Mouse (Mus musculus) retina, adult 2 months (tissue): ENCODE results near the gene Slc6a3.
A peak's percentile ranks its signal among the peaks of the same experiment; 100 is the strongest.

Experiments used
- DNase-seq: peaks from one replicate; pipeline ENCODE4 v3.0.0-alpha.2; 2012; ENCODE audit warnings: low read depth, low spot score

Slc6a3 gene

DNA sequence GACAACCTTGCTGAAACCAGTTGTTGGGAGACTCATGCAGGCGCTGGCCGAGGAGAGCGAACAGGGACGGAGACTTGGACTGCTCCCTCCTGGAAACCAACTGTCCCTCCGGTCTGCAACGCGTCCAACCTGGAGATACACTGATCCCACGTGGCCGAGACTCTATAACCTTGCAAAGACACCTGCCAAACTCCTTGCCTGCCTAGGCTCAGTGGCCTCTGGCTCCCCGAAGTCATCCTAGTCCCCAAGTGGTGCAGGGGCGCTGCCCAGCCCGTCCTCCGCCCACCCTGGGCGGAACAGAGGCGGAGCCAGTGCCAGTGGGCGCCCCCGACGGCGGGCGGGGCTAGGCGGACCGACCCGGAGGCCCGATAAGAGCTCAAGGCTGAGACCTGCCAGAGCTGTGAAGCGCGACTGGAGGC, at the start of gene Slc6a3:
Slc6a3 (plus strand) TSS at position 345 of the 419 bp plus-strand sequence.
- no peak for DNase-seq

DNA sequence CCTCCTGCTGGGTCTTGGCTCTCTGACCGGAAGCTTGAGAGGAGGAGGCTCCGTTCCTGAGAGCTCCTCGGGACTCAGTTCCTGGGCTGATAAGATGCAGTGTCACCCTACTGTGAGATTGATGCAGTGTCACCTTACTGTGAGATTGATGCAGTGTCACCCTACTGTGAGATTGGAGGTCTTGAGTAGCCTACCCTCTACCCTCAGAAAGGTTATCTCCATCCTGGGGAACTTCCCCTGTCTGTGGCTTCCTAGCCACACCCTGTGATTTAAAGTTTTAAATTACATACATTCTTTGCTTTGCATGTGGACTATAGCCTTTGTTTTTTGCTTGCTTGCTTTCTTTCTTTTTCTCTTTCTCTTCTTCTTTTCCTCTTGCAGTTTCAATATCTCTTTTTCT, 48.4 kb upstream of the Slc6a3 start:
- DNase-seq = no peak

DNA sequence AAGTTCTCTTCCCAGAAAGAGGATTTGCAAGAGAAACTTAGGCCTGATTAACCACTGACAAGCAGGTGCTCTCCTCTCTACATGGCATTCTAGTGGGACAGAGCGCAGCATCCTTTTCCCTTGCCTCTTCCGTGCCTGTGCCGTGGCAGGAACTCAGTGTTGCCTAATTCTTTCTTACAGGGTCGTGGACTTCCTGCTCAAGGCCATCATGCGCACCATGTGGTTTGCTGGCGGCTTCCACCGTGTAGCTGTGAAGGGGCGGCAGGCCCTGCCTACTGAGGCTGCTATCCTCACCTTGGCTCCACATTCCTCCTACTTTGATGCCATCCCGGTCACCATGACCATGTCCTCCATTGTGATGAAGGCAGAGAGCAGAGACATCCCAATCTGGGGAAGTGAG, 47.8 kb upstream of the Slc6a3 start:
- no peak for DNase-seq

DNA sequence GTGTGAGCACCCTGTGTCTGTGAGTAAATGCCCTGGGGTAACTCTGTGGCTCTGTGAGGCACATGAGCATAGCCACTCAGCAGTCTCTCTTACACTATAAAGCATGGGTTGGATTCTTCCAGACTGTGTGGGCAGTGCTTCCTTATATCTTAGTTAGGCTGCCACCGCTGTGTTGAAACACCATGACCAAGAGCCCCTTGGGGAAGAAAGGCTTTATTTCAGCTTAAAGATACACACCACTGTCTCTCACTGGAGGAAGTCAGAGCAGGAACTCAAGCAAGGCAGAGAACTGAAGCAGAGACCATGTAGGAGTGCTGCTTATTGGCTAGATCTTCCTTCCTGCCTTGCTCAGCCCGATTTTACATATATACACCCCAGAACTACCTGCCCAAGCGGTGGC, 46.6 kb upstream of the Slc6a3 start:
- DNase-seq = no peak

DNA sequence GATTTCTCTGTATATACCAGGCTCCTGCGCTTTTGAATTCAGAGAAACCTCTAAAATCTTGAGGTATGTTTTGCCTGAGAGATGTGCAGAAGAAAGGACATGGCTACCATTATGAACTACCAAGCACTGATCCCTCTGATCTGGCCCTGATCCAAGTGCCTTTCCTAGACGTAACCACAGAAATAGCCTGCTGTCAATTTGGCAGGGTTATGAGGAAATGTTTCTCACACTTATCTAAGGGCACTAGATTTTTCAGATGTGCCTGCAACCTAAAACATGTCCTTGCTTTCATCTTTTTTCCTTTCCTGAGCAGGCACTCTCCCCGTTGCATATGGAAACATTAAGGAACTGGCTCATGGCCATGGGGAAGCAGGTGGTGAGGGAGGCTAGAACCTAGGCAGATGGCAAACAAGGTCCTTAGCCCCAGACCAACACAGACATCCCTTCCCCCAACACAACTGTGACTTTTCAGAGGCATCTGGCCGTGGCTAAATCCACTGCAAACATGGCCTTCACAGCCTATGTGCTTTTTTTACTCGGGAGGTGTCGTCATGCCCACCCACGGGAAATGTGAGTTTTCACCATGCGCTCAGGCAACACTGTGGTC, 45.9 kb upstream of the Slc6a3 start:
- DNase-seq = no peak

DNA sequence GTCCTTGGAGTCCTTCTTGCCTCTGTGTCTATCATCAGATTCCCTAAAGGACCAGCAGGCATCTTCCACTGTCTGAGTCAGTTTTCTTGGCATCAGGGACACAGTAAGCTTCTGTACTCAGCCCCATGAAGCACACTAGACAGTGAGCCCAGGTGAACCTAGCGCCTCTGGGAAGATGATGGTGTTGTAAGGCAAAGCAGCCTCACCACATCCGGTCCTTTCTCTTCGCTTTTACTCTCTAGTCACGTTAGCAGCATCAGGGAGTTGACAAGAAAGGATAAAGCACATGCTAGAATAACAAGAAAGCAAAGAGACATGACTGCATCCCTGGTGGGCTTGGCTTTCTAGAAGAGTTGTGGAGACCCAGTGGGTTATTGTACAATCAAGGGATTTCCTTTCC, 43.4 kb upstream of the Slc6a3 start:
- no peak for DNase-seq

DNA sequence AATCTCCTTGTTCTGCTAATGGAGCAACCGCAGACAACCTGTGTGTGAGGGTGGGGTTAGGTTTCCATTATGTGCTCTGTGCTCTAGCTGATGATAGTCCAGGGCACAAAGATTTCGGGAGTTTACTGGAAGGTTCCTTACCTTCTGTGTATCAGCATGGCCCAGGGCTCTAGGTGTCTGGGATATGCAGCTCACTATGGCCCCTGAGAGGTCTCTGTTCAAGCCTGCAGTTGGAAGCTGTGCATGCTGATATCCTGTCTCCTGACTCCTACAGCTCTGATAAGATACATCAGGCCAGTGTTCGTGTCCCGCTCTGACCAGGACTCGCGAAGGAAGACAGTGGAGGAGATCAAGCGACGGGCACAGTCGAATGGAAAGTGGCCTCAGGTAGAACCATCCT, 42.0 kb upstream of the Slc6a3 start:
- DNase-seq = no peak

DNA sequence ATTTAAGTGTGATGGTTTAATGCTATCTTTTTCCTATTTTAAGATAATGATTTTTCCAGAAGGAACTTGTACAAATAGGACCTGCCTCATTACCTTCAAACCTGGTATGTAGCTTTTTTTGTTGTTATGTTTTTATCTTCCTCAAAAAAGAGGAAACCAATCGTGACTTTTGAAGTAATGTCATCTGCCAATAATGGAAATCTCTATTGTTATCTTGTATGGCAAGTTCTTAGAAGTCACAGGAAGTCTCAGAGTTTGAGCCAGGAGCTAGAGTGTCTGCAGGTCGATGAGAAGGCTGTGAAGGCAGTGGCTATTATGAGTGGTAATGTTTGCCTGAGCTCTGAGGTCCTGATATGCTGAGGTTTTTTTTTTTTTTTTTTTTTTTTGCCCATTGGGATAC, 40.4 kb upstream of the Slc6a3 start:
- DNase-seq = no peak

DNA sequence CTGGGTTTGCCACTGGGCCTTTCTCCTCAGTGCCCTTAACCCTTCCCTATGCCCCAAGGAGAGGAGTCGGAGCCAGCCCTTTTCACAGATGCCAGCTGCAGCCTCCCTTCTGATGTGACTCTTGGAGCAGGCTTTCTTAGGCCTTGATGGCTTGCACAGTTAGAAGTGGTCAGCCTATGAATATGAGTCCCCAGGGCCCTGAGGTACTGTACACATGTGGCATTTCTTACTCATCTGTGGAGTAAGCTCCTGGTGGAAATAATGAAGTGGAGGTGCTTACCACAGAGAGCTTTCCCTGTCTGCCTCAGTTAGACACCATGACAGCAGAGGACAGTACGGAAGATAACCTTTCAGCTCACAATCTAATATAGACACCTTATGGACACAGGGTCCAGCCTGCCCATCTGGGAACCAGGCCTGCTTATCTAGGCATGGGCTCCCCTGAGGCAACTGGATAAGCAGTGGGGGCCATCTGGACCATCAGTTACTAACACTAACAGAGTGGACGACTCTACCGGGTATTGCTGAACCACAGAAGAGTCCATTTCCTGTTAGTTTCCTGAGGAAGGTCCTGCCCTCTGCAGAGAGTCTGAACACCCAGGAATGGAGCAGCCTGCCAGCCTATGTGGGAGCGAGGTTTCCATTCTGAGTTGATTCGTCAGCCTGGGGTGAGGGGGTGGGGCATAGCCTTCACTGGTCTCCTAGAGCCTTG, 36.5 kb upstream of the Slc6a3 start:
- no peak for DNase-seq

DNA sequence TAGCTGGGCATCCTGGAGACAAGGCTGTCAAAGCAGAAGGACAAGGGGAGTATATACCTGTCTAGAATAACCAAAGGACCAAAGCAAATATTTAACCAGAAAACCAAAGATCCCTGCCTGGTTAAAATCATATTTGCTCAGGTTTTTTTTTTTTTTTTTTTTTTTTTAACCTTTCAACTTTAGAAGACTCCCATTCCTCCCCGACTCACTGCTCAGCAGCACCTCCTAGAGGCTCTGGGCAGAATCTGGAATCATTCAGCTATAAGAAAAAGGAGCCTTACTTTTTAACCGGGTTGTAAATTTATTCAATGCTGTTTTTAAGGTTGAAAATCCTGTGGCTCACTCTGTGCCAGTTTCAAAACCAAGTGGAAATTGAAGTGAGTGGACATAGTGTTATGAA, 33.8 kb upstream of the Slc6a3 start:
- no peak for DNase-seq

DNA sequence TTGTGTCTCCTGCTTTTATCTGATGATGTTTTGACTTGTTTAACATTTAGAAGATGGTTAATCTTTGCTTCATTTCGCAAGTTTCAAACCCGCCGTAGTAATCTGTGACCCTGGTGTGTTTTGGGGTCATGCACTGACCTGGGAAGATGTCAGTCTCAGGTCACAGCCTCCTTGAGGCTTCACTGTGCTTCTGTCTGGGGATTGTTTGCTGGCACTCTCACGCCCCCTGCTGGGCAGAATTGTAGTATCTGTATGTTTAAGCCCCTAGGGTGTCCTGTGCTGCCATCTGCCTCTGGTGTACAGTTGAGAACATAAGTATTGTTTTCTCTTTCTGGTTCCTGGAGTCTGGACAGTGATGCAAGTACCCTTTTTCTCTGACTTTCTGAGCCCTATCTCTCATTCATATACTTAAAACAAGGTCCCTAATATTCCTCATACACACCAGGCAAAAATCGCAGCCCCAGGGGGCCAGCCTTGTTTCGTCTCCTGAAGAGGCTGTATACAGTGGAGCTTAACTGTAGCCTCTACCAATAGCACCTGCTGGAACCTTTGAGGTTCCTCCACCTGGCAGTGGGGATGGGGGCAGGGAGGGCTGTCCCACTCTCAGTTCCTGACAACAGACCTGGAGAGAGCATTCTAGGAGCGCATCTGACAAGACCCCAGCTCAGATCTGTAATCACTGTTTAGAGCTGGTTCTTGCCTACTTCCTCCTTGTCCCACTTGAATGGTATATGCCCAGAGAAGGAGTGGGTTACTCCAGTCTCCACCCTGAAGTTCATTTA, 30.7 kb upstream of the Slc6a3 start:
- DNase-seq = peak; percentile 73

DNA sequence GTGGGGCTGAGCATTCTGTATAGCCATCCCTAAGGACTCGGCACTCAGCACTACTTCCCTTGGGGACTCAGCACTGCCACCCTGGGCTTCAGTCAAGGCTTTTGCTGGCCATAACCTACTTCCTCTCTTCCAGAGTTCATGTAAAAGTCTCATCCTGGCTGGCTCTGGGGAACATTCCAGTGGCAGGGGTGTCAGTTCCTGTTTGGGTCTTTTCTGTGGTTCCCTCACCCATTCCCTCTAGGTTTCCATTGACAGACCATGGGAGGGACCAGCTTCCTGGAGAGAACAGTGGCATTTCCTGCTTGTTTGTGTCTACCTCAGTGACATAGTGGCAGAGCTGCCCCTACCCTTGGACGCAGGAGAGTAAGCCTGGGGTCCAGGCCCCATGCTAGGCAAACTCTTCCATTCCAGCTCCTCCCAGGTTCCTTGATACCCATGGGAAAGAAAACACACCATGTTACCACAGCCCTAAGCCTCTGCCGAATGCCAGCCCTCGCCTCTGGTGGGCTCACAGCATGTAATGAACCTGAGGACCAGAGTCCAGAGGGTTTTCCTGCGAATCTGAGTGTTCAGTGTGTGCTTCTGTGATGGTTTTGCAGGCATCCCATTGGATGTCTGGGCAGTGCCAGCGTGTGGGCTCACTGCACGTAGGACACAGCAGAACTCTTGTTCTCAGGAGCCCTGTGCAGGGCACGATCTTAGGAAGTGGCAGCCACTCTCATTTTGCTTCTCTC, 27.6 kb upstream of the Slc6a3 start:
- no peak for DNase-seq

DNA sequence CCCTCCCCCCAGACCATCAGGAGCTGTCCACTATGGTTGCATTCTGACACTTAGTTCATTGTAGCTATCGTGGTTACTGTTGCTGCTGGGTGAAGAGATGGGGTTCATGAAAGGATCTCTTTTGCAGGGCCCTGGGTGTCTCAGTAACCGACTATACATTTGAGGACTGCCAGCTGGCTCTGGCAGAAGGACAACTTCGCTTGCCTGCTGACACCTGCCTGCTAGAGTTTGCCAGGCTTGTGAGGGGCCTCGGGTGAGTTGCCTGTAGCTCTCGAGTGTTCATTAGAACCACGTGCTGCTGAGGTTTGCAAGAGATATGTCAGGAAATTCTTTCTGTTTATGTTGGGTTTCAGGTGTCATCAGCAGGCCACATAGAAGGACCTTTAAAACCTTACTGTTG, 26.7 kb upstream of the Slc6a3 start:
- DNase-seq = no peak

DNA sequence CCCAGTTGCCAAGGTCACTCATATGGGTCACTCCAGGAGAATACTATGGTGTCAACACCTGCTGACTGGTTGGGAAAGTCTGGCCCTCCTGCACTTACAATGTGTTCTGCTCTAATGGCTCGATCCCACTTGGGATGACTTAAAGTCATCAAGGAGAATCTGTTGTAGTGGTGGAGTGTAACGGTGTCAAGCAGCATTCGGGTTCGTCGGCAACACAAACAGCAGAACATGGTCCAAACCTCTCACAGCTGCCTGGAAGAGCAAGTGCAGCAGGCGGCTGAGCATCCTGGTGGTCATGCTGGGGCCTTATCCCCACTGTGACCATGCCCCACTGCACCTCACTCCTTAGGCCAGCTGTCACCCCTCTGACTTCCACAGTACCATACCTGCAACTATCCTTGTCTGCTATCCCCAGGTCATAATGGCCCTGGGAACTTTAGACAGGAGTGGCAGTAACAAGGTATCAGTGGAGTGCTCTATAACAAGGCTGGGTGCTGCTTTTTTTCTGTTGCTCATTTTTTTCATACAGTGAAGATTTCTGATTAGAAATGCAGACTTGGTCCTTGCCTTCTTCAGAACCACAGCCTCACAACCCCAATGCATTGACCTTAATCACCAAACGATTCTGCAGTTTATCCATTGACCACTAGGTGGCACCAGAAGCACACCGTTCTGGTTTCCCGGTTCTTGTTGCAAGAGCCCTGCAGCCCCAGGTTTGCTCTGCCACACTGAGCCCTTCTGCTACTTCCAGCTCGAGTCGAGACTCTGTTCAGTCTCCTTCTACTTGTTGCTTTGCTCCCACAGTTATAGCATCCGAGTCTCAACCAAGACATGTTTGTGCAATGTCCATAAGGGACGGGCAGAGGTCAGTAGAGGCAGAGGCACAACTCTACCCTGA, 23.5 kb upstream of the Slc6a3 start:
- peak; percentile 68 for DNase-seq

DNA sequence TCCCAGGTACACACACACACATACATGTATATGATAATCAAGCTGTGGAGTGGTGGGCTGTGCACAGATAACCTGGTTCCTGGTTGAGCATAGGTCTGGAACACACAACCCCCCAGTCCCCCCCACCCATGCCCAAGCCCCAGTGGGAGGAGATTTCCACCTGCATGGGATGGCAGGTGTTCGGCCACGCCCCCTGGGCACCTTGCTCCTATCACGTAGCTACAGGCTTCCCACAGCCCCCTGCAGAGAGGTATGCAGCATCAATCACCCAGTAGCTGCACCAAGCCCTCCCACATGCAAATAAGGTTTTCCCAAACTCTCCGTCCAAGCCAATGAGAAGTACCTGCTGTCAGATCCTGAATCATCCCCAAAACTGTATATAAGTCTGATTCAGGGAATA, 19.7 kb upstream of the Slc6a3 start:
- DNase-seq = no peak

DNA sequence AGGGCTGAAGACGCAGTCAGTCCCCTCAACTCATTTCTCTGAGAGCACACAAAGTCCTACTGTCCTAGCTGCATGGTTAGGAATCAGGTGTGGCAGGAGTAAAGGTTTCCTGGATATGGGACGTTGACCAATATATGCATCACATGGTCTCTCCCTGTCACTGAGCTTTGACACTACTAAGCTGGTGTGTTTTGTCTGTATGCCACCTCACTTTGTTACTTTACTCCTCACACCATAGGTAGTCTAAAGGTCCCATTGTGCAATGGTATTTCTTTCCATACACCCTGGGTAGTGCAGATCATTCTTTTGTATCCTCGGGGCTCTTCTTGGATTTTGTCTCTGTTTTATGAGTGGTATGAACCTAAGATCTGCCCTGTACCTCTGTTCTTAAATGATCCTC, 2.8 kb upstream of the Slc6a3 start:
- DNase-seq = no peak

DNA sequence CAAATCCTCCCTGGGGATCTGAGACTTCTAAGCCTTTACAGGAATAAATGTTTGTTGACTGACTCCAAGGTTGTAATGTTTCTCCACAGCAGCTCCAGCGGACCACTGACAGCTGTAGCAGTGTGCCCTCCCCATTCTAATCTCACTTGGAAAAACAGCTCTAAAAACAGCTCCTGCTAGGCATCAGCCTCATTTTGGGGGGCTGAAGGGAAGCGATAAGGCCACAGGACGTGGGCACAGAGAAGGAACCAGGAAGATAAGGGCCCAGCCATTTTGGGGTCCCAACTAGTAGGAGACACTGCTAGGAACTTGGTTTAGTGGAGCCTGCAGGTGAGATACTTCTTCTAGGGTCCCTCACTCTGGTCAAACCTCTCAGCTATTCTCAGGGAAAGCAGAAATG, 1.3 kb upstream of the Slc6a3 start:
- no peak for DNase-seq

DNA sequence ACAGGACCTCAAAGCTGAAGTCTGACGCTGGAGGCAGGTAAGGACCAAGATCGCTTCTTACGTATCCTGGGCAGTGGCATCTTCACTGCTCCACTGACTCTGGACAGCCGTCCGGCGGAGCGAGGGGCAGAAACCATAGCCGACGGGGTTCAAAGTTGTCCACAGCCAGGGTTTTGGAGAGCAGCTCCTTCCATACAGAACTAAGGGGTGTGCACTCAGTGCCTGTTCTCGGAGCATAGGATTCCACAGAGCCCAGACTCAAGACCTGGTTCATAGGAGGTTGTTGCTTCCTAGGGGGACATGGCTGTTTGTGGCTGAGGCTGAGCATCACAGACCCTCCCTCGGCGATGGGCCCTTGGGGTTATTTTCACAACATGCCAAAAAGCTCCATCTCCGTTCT, 277 bp downstream of the Slc6a3 start:
- DNase-seq = no peak

DNA sequence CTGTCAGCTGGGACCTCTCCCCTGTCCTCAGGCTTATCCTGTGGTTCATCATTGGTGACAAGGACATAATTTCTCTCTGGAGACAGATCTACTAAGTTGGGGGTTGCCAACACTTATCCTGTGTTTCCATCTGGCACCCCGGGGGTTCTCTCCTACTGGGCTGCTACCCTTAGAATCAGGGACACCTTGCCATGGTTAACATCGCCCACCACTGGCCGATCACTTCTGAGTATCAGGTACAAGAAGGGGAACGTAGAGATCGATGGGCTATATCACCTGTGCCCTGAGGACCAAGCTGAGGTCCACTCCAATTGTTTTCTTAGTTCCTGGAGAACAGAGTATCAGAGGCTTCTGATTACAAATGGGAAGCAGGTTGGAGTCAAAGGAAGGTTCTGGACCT, 27.7 kb downstream of the Slc6a3 start:
- DNase-seq = no peak

DNA sequence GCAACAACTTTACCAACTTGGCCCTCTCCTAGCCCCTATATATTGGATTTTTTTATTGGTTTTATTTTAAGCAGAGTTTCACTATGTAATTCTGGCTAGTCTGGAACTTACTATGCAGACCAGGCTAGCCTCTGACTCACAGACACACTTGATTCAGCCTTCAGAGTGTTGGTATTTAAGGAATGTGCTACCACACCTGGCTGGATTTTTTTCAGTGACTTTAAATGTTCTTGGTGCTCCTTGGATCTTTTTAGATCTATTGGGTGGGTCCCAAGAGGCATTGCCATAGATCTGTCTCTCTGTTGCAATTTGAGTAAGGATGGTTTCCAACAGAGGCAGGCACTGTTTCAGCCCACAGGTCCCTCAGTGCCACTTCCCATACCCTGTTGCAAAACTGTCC, 38.5 kb downstream of the Slc6a3 start:
- DNase-seq = no peak

DNA sequence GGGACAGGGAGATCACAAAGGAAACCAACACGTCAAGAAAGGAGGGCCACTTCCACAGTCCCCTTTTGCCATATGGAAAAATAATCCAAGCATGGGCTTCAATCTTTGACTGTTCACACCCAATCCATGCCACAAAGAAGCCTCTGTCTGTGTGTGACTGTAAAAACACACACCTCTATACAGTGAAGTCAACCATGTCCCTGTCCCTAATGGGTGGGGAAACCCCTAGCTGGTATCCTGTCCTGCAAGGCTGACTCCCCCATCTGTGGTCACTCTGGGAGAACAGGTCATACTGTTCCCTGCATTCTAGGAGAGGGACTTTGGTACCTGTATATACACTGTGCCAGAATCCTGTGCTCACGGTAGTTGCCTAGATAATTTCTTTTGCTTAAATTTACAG, 40.7 kb downstream of the Slc6a3 start:
- DNase-seq = no peak
